Mouse (Mus musculus): ENCODE measurements at regions not wholly inside any gene's neighbourhood (a gene's known extent, or its start where the extent isn't known, plus 50 kb on each side); places are given as distances from the start of the nearest gene placed in this dataset.

GRCm38 (mm10) chr4:53227771-53228170 lies 68.1 kb upstream of the Abca1 start:
- no peaks in the 10 kb centered on the region for H3K9me3 ChIP-seq
- H3K9ac ChIP-seq, result no peak overlapping the region
- ATAC-seq (ENCODE audit: low FRiP score), result no peak
- H3K4me2 ChIP-seq, result no peak overlapping the region
- peaks cover 6% of the 10 kb centered on the region; the same call in 1 of the 2 replicates for H3K4me1 ChIP-seq
- WGBS, result 19% methylated on average over 8 of the region's 8 CpGs
- no peaks in the 10 kb centered on the region for H3K36me3 ChIP-seq (replicated peaks)
- no peak overlapping the region for H3K4me3 ChIP-seq (replicated peaks)
- no peak overlapping the region for H3K27ac ChIP-seq
- no peaks in the 10 kb centered on the region for H3K27me3 ChIP-seq

- H3K27me3 ChIP-seq, result no peaks in the 10 kb centered on the region
- no peak overlapping the region for H3K4me2 ChIP-seq
- WGBS, result 72% methylated on average over 1 of the region's 1 CpGs
- ATAC-seq (ENCODE audit: low FRiP score), result no peak
- H3K4me3 ChIP-seq (replicated peaks), result no peak overlapping the region
- no peak overlapping the region for H3K27ac ChIP-seq
- H3K4me1 ChIP-seq, result peaks cover 6% of the 10 kb centered on the region; the same call in 1 of the 2 replicates
- no peaks in the 10 kb centered on the region for H3K9me3 ChIP-seq
- H3K9ac ChIP-seq, result no peak overlapping the region
- no peaks in the 10 kb centered on the region for H3K36me3 ChIP-seq (replicated peaks)
Observed at GRCm38 (mm10) chr4:53227071-53227470, 67.4 kb upstream of the Abca1 start.

- 89% methylated on average over 3 of the region's 3 CpGs for WGBS
- H3K27me3 ChIP-seq, result no peaks in the 10 kb centered on the region
- no peaks in the 10 kb centered on the region for H3K36me3 ChIP-seq (replicated peaks)
- H3K4me1 ChIP-seq, result peaks cover 3% of the 10 kb centered on the region; the same call in 1 of the 2 replicates
- H3K27ac ChIP-seq, result no peak overlapping the region
- ATAC-seq (ENCODE audit: low FRiP score), result no peak
- H3K4me2 ChIP-seq, result no peak overlapping the region
- no peak overlapping the region for H3K9ac ChIP-seq
- H3K9me3 ChIP-seq, result no peaks in the 10 kb centered on the region
- H3K4me3 ChIP-seq (replicated peaks), result no peak overlapping the region
Observed at GRCm38 (mm10) chr4:53226376-53226775, 66.7 kb upstream of the Abca1 start.

DNA sequence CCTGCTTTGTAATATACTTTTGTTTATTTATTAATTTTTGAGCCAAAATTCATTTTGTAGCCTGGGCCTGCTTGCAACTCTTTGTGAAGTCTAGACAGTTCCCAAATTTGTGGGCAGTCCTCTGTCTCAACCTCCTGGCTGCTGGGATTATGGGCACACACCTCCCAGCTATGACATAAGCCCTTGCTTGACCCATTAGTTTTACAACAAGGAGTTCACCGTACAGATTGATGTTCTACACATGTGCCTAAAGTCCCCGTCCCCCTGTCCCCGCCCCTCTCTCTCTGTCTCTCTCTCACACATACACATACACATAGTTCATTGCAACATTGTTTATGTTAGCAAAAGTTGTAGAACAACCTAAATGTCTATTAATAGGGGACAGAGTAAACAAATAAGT lies 63.7 kb upstream of the Abca1 start:
- Histone ChIP-seq H3K9me3 (no peaks in the 10 kb centered on the region), H3K9ac (no peak overlapping the region), H3K4me2 (no peak overlapping the region), H3K36me3 (replicated peaks) (no peaks in the 10 kb centered on the region), H3K27me3 (no peaks in the 10 kb centered on the region), H3K4me1 (peaks cover 15% of the 10 kb centered on the region), H3K27ac (no peak overlapping the region), H3K4me3 (replicated peaks) (no peak overlapping the region)
- WGBS, result 90% methylated on average over 3 of the region's 3 CpGs
- no peak for ATAC-seq (ENCODE audit: low FRiP score)

DNA sequence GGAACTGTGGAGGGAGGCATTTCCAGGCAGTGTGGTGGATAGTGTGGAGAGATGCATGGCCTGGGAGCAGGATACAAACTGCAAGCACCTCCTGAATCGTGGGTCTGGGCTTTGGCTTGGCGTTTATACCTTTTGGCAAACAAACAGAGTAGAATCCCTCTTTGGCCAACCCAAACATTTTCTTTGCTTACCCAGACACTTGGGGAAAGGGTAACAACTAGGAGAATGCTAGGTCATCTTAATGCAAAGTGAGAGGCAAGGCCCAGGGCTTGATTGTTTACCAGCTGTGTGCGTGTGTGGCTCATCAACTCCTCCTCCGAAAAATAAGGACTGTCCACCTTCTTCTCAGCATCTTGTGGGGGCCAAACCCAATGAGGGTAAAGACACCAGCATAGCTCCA lies 61.1 kb upstream of the Abca1 start:
- H3K27ac ChIP-seq, result no peak overlapping the region
- peaks cover 23% of the 10 kb centered on the region for H3K4me1 ChIP-seq
- no peak overlapping the region for H3K9ac ChIP-seq
- WGBS, result 94% methylated on average over 4 of the region's 4 CpGs
- H3K9me3 ChIP-seq, result no peaks in the 10 kb centered on the region
- no peak overlapping the region for H3K4me2 ChIP-seq
- H3K4me3 ChIP-seq (replicated peaks), result no peak overlapping the region
- no peaks in the 10 kb centered on the region for H3K27me3 ChIP-seq
- H3K36me3 ChIP-seq (replicated peaks), result no peaks in the 10 kb centered on the region
- ATAC-seq (ENCODE audit: low FRiP score), result no peak

DNA sequence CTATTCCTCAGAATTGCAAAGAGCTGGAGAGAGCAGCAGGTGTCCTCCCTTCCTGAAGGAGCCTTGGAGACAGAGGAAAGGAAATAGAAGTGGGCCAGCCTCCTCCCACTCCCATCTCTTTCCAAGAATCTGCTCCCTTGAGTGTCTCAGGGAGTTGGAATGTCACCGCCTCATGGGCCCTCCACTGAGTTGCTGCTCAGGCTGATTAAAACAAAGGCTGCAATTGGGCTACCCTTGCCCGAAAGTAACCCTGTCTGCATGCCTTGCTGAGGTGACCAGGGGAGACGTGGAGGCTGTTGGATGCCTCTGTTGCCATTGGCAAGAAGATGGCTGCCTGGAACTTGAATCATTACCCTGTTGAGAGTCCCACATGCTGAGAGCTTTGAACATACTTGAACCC lies 59.7 kb upstream of the Abca1 start:
- Histone ChIP-seq H3K4me2 (no peak overlapping the region), H3K9me3 (no peaks in the 10 kb centered on the region), H3K4me3 (replicated peaks) (no peak overlapping the region), H3K27ac (no peak overlapping the region), H3K27me3 (no peaks in the 10 kb centered on the region), H3K4me1 (peaks cover 23% of the 10 kb centered on the region), H3K36me3 (replicated peaks) (no peaks in the 10 kb centered on the region), H3K9ac (no peak overlapping the region)
- 48% methylated on average over 3 of the region's 3 CpGs for WGBS
- ATAC-seq (ENCODE audit: low FRiP score), result no peak

GRCm38 (mm10) chr4:53218752-53219151 lies 59.1 kb upstream of the Abca1 start:
- 25% methylated on average over 7 of the region's 7 CpGs for WGBS
- H3K27me3 ChIP-seq, result no peaks in the 10 kb centered on the region
- H3K36me3 ChIP-seq (replicated peaks), result no peaks in the 10 kb centered on the region
- H3K4me2 ChIP-seq, result peak overlapping the region; percentile 81
- H3K4me1 ChIP-seq, result peaks cover 23% of the 10 kb centered on the region
- no peak overlapping the region for H3K9ac ChIP-seq
- H3K27ac ChIP-seq, result no peak overlapping the region
- no peak overlapping the region for H3K4me3 ChIP-seq (replicated peaks)
- no peaks in the 10 kb centered on the region for H3K9me3 ChIP-seq
- ATAC-seq (ENCODE audit: low FRiP score), result no peak

- Histone ChIP-seq H3K9me3 (no peaks in the 10 kb centered on the region), H3K9ac (peak overlapping the region; percentile 68; the same call in 1 of the 2 replicates), H3K36me3 (replicated peaks) (no peaks in the 10 kb centered on the region), H3K4me1 (peaks cover 23% of the 10 kb centered on the region), H3K4me2 (peak overlapping the region; percentile 81), H3K27ac (peak overlapping the region; percentile 76), H3K27me3 (no peaks in the 10 kb centered on the region), H3K4me3 (replicated peaks) (peak overlapping the region; percentile 53)
- ATAC-seq (ENCODE audit: low FRiP score), result no peak
- 40% methylated on average over 5 of the region's 5 CpGs for WGBS
Observed at GRCm38 (mm10) chr4:53218291-53218640, 58.6 kb upstream of the Abca1 start.

DNA sequence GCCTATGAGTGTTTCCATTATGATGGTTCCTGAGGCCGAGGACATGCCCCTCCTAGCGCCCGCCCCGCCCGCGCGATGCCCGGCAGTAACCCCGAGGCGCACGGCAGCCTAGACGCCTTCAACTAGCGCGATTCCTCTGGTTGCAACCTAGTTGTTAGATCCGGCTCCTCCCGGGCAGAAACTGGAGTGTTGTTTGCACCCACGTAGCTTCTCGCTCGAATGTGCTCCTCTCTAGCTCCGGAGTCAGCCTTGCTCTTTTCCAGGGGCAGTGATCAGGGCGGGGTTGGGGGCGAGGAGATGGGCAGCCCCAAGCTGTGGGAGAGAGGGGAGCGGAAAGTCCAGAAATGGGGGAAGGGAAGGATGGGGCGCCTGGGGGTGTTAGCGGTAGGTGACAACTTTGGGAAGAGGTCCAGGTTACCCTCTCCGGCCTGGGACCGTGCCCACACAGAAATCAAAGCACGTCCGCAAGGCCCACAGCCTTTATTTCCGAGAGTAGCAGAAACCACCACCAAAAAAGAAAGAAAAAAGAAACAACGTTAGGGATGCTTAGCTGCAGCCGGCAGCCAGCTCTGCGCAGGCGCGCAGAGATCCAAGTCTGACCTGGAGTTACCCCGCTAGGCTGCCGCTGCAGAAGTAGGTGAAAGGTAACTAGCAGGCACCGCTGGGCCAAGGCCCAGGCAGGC lies 58.1 kb upstream of the Abca1 start:
- peak overlapping the region; percentile 81 for H3K4me2 ChIP-seq
- H3K4me1 ChIP-seq, result peaks cover 23% of the 10 kb centered on the region
- H3K4me3 ChIP-seq (replicated peaks), result peak overlapping the region; percentile 53
- peak; percentile 94 for ATAC-seq (ENCODE audit: low FRiP score)
- WGBS, result under 1% methylated on average over 38 of the region's 38 CpGs
- no peaks in the 10 kb centered on the region for H3K36me3 ChIP-seq (replicated peaks)
- peak overlapping the region; percentile 76 for H3K27ac ChIP-seq
- H3K9me3 ChIP-seq, result no peaks in the 10 kb centered on the region
- H3K27me3 ChIP-seq, result no peaks in the 10 kb centered on the region
- peak overlapping the region; percentile 68 for H3K9ac ChIP-seq

GRCm38 (mm10) chr4:53212541-53212940 lies 52.8 kb upstream of the Abca1 start:
- Histone ChIP-seq H3K4me3 (replicated peaks) (no peak overlapping the region), H3K36me3 (replicated peaks) (no peaks in the 10 kb centered on the region), H3K27ac (no peak overlapping the region), H3K27me3 (no peaks in the 10 kb centered on the region), H3K4me1 (peaks cover 5% of the 10 kb centered on the region), H3K4me2 (no peak overlapping the region), H3K9me3 (no peaks in the 10 kb centered on the region), H3K9ac (no peak overlapping the region)
- 77% methylated on average over 4 of the region's 4 CpGs for WGBS
- no peak for ATAC-seq (ENCODE audit: low FRiP score)

DNA sequence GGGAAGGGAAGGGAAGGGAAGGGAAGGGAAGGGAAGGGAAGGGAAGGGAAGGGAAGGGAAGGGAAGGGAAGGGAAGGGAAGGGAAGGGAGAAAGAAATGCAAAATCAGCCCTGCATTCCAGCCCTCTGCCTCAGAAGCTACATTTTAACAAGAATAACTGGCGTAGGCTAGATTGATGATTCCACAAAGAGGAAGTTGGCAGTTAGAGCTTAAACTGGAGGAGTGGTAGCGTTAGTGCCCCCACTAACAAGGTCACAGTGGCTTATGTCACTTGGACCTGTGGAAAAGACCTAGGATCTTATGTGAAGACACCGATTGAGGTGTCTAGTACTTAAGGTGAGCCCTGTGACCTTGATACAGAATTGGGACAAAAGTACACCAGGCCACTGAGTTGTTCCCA lies 51.0 kb upstream of the Abca1 start:
- no peaks in the 10 kb centered on the region for H3K27me3 ChIP-seq
- H3K4me2 ChIP-seq, result no peak overlapping the region
- ATAC-seq (ENCODE audit: low FRiP score), result no peak
- no peak overlapping the region for H3K4me3 ChIP-seq (replicated peaks)
- WGBS, result 84% methylated on average over 3 of the region's 3 CpGs
- no peak overlapping the region for H3K9ac ChIP-seq
- H3K36me3 ChIP-seq (replicated peaks), result no peaks in the 10 kb centered on the region
- H3K9me3 ChIP-seq, result no peaks in the 10 kb centered on the region
- H3K4me1 ChIP-seq, result no peaks in the 10 kb centered on the region
- no peak overlapping the region for H3K27ac ChIP-seq
